Mouse (Mus musculus) granulocyte monocyte progenitor cell, adult 5-6 weeks (primary cell): ENCODE data around the gene Fcmr. TPM values are rescaled to one million over a fixed set of nuclear protein-coding genes. Genes with fewer than 3 reads are reported as not detected.

Source experiments
- total RNA-seq, 2 experiments: library from RNA; stranded (forward) in 1 of 2; stranded (reverse) in 1 of 2; fragments of 200-712, 200-1000 nt in 1 of 2; fragments of >200 nt in 1 of 2; fragmentation: Nextera tagmentation in 1 of 2; gene quantifications; 2 replicates each; pipeline ENCODE4 v1.2.3; 2014 to 2017

Gene Fcmr
- total RNA-seq, 2 experiments from 2014 or later = not detected

Other genes with a start within 250 kb of the Fcmr start
- gene Zp3r, start 236.0 kb upstream of the Fcmr start, total RNA-seq (2014; fragmentation: Nextera tagmentation) = not detected in 2 replicates
- gene Zp3r, start 236.0 kb upstream of the Fcmr start, total RNA-seq (2017) = not detected in 2 replicates
- gene C4bp, start 204.0 kb upstream of the Fcmr start, total RNA-seq (2014; fragmentation: Nextera tagmentation) = not detected in 2 replicates
- gene C4bp, start 204.0 kb upstream of the Fcmr start, total RNA-seq (2017) = not detected in 2 replicates
- not detected in 2 replicates for gene Gm29427, start 149.9 kb upstream of the Fcmr start, total RNA-seq (2014; fragmentation: Nextera tagmentation)
- not detected in 2 replicates for gene Gm29427, start 149.9 kb upstream of the Fcmr start, total RNA-seq (2017)
- 6.4 and 8.0 TPM in 2 replicates for gene Yod1, start 148.3 kb upstream of the Fcmr start, total RNA-seq (2014; fragmentation: Nextera tagmentation)
- 6.7 and 7.8 TPM in 2 replicates for gene Yod1, start 148.3 kb upstream of the Fcmr start, total RNA-seq (2017)
- gene Pfkfb2, start 136.4 kb upstream of the Fcmr start, total RNA-seq (2014; fragmentation: Nextera tagmentation) = 6.6 and 9.1 TPM in 2 replicates
- gene Pfkfb2, start 136.4 kb upstream of the Fcmr start, total RNA-seq (2017) = 13.9 and 15.7 TPM in 2 replicates
- gene AA986860, start 133.7 kb upstream of the Fcmr start, total RNA-seq (2014; fragmentation: Nextera tagmentation) = 0.09 and 0.88 TPM in 2 replicates
- gene AA986860, start 133.7 kb upstream of the Fcmr start, total RNA-seq (2017) = not detected in 2 replicates
- not detected in 2 replicates for gene Fcamr, start 64.8 kb upstream of the Fcmr start, total RNA-seq (2014; fragmentation: Nextera tagmentation)
- gene Fcamr, start 64.8 kb upstream of the Fcmr start, total RNA-seq (2017) = not detected in 2 replicates
- not detected in 2 replicates for gene Pigr, start 39.0 kb upstream of the Fcmr start, total RNA-seq (2014; fragmentation: Nextera tagmentation)
- not detected in 2 replicates for gene Pigr, start 39.0 kb upstream of the Fcmr start, total RNA-seq (2017)
- gene Il24, start 21.8 kb downstream of the Fcmr start, total RNA-seq (2014; fragmentation: Nextera tagmentation) = not detected in 2 replicates
- gene Il24, start 21.8 kb downstream of the Fcmr start, total RNA-seq (2017) = not detected in 2 replicates
- not detected in 2 replicates for gene Il20, start 45.8 kb downstream of the Fcmr start, total RNA-seq (2014; fragmentation: Nextera tagmentation)
- gene Il20, start 45.8 kb downstream of the Fcmr start, total RNA-seq (2017) = not detected in 2 replicates
- gene Il19, start 74.4 kb downstream of the Fcmr start, total RNA-seq (2014; fragmentation: Nextera tagmentation) = not detected in 2 replicates
- gene Il19, start 74.4 kb downstream of the Fcmr start, total RNA-seq (2017) = not detected in 2 replicates
- gene Il10, start 154.2 kb downstream of the Fcmr start, total RNA-seq (2014; fragmentation: Nextera tagmentation) = not detected in 2 replicates
- gene Il10, start 154.2 kb downstream of the Fcmr start, total RNA-seq (2017) = not detected in 2 replicates
- gene Mapkapk2, start 232.2 kb downstream of the Fcmr start, total RNA-seq (2014; fragmentation: Nextera tagmentation) = 212 and 254 TPM in 2 replicates
- 209 and 233 TPM in 2 replicates for gene Mapkapk2, start 232.2 kb downstream of the Fcmr start, total RNA-seq (2017)